Mouse (Mus musculus): ENCODE results near the gene Syngr1.

The Syngr1 gene

DNA sequence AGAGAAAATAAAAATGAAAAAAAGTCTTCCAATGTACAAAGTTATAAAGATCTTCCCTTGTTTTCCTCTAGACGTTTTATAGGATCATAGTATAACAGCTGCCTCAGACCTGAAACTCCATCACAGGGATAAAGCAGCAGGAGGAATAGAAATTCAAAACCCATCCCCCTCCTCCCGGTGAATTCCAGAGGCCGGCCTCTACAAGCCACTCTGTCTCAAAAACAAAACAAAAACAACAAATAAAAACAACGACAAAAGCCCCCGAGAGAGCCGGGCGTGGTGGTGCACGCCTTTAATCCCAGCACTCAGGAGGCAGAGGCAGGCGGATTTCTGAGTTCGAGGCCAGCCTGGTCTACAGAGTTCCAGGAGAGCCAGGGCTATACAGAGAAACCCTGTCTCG, 979 bp upstream of the Syngr1 start:
- no peak for DNase-seq (ENCODE audit: low spot score)

DNA sequence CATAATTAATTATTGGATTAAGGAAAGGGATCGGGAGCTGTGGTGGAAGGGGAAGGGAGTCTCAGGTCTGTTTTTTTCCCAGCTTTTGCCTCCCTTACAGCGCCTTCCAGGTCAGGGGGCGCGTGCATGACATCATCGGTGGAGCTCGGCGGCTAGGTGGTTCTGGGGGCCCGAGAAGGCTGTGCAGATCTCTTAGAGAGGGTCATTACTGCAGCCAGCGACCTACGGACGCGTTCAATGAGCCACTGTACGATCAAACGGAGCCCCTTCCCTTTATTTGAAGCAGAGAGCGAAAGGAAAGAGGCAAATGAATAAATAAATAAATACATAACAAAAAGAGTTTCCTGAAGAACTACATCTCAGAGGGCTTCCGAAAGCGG, 403 bp upstream of the Syngr1 start:
- DNase-seq (ENCODE audit: low spot score), result no peak

- no peak for DNase-seq (ENCODE audit: low spot score)
Measured at GRCm38 (mm10) chr15:80092041-80092441, 907 bp downstream of the Syngr1 start.

DNA sequence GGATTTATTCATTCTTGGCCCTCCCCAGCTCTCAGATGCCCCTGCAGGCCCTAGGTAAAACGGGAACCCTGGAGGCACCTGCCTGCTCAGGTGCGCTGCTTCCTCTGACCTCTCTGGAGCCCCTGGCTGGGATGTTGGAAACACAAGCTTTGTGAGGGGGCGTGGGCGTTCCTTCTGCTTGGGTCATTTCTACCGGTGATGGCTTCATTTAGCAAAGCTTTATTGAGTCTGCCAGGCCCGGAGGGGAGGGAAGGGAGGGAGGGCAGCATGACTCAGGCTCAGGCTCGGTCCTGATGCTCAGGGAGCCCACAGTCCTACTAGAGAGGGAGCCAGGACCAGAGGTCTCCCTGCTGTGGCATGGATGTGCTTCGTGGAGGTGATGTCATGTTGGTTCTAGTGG, 1.5 kb downstream of the Syngr1 start:
- DNase-seq (ENCODE audit: low spot score), result no peak

DNA sequence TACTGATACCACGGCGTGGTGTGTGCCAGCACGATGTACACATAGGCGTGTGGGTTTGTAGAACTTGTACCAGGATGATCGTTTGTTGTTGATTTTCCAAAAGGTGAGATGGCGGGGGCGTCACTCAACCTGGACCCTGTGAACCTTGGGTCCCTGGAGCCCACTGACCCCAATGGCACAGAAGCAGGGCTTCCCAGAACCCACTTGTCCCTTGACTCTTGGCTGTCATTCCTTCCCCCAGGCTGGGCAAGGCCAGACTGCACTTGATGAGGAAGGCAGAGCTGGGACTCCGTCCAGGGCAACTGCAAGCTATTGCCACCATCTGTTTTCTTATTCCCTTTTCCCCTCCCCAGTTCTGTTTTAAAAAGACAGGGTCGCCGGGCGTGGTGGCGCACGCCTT, 3.1 kb downstream of the Syngr1 start:
- no peak for DNase-seq (ENCODE audit: low spot score)

DNA sequence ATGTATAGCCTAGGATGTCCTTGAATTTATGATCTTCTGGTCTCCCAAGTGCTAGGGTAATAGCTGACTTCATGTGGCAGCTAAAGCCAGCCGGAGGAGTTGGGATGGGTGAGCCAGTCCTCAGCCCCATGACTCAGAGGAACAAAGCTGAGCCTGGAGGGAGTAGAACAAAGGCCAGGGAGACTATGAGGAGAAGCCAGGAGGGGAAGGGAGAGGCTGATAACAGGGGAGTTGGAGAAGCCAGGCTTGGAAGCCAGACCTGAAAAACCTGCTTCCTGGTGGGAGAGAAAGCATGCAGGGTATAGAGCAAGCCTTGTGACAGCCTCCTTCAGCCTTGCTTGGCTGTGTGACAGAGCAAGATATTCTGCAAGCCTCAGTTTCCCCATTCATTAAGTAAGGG, 4.5 kb downstream of the Syngr1 start:
- no peak for DNase-seq (ENCODE audit: low spot score)

DNA sequence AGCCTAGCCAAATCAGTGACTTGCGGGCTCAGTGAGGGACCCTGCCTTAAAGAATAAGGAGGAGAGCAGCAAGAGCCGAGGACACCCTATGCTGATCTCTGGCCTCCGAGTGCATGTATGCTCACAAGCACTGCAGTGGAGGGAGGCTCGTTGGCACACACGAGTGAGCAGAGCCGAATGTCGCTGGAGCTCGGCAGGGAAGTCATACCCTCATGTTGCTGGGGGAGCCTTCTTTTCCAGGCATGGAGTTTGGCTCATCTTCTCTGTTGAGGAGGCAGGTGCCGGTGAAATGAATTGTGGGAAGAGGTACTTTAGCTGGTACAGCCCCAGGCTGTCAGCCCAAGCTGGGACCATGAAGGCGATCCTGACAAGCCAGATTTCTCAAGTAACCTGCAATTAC, 5.3 kb downstream of the Syngr1 start:
- no peak for DNase-seq (ENCODE audit: low spot score)

DNA sequence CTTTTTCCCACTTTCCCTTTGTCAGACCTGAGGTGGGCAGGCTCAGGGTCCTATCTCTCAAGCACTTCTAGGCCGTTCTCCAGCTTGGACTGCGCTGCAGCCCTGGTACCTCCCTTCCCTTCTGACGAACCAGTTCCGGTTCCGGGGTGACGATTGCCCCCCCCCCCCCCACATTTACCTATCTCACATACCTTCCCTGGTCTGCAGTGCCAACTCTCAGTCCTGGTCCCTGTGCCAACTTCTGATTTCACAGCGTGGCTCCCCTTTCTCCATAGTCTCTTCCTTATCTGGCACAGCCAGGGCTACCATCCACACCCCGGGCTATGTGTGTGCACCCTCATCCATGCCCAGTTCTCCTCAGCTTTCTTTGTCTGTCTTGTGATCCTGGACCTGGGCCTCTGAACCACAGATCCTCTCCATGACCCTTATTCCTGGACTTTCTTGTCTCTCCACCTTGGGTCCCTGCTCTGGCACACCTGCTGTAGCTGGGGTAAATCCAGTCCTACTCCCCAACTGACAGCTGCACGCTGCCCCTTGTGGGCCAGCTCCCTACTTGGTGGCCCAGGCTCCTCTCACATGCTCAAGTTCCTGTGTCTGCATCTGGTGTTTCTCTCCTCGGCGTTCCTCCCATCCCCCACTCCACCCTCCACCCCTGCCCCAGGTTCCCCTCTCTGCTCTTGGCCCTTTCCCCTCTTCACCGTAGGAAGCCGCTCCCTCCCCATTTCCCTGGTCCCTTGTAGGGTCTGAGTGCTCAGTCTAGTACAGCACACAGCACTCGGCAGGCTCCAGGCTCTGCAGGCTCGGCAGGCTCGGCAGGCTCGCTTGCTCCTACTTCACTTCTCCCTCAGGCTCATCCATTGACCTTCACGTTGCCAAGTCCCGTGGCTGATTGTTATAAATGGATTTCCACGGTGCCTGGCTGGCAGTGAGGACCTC, 6.1 kb downstream of the Syngr1 start:
- no peak for DNase-seq (ENCODE audit: low spot score)

DNA sequence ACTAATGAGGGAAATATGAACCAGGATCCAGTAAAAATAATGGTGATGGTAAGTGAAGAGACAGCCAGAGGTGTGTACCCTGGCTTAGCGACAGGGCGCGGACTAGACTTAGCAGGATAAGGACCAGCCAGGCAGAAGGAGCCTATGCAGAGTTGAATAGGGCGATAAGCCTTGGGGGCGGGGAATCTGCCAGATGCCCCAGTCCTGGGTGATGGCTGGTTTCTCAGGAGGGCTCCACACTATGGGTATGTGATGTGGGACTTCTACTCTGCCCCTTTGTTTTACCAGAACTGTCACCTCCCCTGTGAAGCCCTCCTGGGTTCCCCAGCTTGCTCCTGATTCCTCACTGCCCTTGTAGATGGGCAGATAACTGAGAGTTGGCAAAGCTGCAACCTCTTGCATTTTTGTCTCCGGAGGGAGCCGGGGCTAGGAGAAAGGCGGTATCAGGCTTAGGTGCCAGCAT, 6.9 kb downstream of the Syngr1 start:
- no peak for DNase-seq (ENCODE audit: low spot score)

- no peak for DNase-seq (ENCODE audit: low spot score)
Measured at GRCm38 (mm10) chr15:80098809-80099208, 7.7 kb downstream of the Syngr1 start.

- DNase-seq (ENCODE audit: low spot score), result no peak
Measured at GRCm38 (mm10) chr15:80099477-80099876, 8.3 kb downstream of the Syngr1 start.

DNA sequence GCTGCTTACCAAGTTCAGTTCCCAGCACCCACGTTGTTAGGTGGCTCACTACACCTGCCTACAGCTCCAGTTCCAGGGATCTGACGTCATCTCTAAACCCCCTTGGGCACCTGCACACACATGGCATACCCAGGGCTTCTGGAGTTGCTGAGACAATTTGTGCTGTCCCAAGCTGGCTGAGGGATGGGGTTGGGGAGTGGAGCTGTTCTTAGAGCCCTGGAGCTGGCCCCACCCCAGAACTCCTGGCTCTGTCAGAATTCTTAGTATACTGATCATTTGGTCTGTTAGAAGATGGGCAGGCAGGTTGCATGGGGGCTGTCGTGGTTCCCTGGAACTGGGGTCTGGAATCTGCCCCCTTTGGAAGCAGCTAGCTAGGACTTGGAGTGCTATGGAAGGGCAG, 9.1 kb downstream of the Syngr1 start:
- no peak for DNase-seq (ENCODE audit: low spot score)

DNA sequence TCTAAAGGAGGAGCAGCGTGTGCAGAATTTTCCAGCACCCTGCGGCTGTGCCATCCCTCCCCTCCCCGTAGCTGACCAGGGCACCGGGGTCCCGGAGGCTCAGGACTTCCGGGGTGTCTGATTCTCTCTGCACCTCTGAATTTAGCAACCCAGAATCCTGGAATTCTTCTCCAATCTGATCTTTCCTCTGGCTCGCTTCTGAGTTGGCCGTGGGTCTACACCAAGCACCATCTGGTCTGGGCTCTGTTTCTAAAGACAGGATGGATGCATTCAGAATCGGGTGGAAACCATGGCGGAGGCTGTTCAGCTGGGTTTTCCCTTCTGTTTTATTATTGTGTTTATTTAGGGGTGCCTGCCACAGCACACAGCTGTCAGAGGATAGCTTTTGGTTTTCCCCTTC, 9.7 kb downstream of the Syngr1 start:
- no peak for DNase-seq (ENCODE audit: low spot score)

DNA sequence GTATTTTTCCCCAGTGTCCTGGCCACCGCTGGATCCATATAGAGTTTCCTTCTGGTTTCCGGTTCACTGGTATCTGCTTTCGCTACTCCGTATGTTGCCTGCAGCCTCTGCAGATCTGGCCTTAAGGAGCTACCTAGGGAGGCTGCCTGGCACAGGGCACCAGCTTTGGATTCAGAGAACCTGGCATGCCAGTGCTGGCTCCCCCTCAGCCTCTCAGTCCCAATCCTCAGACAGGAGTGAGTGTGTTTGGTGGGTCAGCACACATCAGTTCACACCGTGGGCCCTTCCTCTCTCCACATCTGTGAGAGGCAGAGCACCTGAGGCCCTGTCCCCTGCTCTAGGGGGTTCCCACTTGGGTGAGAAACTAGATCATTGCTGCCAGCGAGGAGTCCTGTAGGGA, 10.4 kb downstream of the Syngr1 start:
- no peak for DNase-seq (ENCODE audit: low spot score)

DNA sequence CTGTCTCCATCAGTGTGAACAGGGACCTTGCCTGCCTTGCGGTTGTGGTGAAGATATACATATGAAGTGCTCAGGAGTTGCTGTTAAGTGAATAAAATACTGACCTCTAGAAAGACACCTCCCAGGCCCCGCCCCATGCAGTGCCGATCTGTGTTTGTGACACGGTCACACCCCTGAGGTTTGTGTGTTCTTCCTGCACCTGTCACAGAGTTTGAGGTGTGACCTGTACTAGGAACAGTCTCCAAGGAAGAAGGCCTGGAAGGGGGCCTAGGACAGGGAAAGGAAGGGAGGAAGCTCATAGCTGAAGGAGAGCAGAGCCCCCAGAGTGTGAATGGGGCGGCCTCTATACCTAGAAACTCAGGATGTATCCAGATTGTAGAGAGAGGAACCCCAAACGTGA, 11.4 kb downstream of the Syngr1 start:
- DNase-seq (ENCODE audit: low spot score), result no peak

DNA sequence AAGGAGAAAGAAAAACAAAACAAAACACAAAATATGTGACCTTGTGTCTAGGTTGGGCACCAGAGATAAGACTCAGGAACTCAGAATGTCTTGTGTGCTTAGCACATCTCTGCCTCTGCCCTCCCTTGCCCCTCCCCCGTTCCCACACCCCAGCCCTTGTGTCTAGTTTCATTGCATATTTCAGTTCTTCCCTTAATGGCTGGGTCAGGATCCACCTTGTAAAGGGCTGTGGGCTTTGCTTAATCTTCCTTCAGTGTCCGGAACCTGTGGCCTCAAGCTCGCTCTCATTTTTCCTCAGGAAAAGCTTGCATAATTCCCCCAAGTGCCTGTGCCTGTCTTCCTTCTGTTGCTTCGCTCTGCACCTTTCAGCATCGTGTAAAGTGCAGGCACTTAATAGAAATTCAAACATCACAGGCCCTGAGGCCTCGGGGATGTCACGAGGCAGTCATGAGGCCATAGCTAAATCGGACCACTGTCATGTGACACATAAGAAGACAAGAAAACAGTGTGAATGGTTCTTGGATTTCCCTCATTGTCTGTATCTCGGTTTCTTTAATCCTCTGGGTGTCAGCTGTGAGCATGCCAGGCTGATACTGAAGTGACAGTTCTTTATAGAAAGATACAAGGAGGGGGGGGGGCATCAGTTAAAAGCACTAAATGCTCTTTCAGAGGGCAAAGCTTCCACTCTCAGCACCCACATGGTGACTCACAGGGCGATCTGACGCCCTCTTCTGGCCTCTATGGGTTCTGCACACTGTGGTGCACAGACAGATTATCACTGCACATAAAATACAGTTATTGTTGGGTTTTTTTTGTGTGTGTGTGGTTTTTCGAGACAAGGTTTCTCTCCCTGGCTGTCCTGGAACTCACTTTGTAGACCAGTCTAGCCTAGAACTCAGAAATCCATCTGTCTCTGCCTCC, 14.6 kb downstream of the Syngr1 start:
- DNase-seq (ENCODE audit: low spot score), result no peak

GRCm38 (mm10) chr15:80107143-80107542, 16.0 kb downstream of the Syngr1 start:
- no peak for DNase-seq (ENCODE audit: low spot score)

DNA sequence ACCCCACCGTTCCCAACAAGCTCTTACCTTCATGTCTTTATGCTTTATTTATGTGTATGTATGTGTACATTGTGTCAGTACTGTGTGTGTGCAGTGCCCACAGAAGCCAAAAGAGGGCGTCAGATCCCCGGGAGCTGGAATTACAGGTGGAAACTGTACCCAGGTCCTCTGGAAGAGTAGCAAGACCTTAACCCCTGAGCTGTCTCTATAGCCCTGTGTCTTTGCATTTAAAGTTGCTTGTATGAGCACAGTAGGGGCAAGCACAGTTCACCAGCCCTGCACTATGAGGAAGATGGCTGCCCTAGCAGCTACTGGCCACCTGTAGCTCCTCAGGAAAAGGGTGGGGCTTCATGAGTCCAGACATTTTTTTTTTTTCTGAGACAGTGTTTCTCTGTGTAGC, 16.4 kb downstream of the Syngr1 start:
- DNase-seq (ENCODE audit: low spot score), result no peak

- no peak for DNase-seq (ENCODE audit: low spot score)
Measured at GRCm38 (mm10) chr15:80111436-80111835, 20.3 kb downstream of the Syngr1 start.

DNA sequence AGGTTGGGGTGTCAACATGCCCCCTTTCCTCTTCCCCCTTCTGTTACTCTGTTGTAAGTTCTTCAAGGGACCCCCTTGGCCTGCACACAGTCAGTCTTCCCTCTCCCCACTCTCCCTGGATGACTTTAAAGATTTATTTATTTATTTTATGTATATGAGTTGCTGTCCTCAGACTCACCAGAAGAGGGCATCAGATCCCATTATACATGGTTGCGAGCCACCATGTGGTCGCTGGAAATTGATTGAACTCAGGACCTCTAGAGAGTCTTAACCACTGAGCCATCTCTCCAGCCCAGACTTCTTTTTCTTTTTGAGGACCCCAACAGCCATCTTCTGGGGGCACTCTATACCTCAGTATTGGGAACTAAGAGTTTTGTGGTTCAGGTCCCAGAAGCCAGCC, 21.4 kb downstream of the Syngr1 start:
- DNase-seq (ENCODE audit: low spot score), result no peak

DNA sequence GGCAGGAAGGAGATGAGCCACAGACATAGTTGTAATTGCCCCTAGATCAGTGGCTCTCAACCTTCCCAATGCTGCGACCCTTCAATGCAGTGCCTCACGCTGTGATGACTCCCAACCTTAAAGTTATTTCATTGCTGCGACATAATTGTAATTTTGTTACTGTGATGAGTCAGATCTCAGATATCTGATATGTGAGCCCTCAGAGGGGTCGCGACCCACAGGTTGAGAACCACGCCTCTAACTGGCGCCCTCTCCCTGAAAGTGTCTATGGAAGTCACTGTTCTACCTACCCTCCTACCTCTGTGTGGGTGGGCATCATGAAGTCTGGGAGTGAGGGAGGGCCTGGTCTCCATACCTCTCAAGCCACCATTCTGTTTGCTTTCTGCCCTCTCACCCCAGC, 23.3 kb downstream of the Syngr1 start:
- no peak for DNase-seq (ENCODE audit: low spot score)

DNA sequence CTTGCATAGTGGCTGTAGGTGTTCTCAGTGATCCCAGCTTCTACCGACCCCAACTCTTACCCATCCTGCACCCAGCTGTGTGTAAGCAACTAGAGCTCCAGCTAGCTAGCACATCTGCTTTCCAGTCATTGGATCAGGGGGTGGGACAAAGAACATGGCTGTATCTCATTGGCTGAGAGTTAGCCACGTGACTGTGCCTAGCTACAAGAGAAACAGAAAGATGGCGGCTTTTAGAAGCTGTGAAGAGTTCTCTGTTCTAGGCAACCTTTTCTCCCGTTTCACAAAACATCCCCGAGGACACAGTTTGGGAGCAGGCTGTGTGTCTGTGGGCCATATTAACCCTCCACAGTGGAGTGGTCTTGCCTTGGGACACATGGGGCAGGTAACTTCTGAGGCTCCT, 24.1 kb downstream of the Syngr1 start:
- no peak for DNase-seq (ENCODE audit: low spot score)
